Comparison of ENCODE assay signal across 8 mouse cellular contexts in genomic region chr12:35534754-35535236, GRCm38 (mm10). TPM values are rescaled to one million over a fixed set of nuclear protein-coding genes. Genes with fewer than 3 reads are reported as not detected.
DNase-seq lines count a peak whose midpoint lies in the region; ATAC-seq and TF ChIP-seq lines count a peak whose summit lies in the region.

TSS of gene Ahr (minus strand) at chr12:35535038.

- ATAC-seq in intestine, postnatal 0 days: peak; percentile 97

- H3K4me2 ChIP-seq in intestine, postnatal 0 days (replicated peaks; ENCODE audit: low read depth): peak within 1 kb of the TSS; percentile 87

- WGBS in intestine, postnatal 0 days: under 1% methylated on average over 38 of the region's 52 CpGs
- under 1% methylated on average over 49 of the region's 52 CpGs for WGBS in midbrain, embryonic 10.5 days

- no peaks in the 10 kb centered on the region for H3K36me3 ChIP-seq in intestine, postnatal 0 days (ENCODE audit: control insufficient read depth, insufficient read depth)
- no peaks in the 10 kb centered on the region for H3K36me3 ChIP-seq in midbrain, embryonic 10.5 days

- peak within 1 kb of the TSS; percentile 93 for H3K27ac ChIP-seq in intestine, postnatal 0 days (ENCODE audit: low read depth, low read length)
- H3K27ac ChIP-seq in midbrain, embryonic 10.5 days (replicated peaks): peak within 1 kb of the TSS; percentile 76

- H3K4me1 ChIP-seq in intestine, postnatal 0 days (replicated peaks; ENCODE audit: control insufficient read depth, insufficient read depth, low read length): no peaks in the 10 kb centered on the region
- peaks cover 13% of the 10 kb centered on the region for H3K4me1 ChIP-seq in midbrain, embryonic 10.5 days

- H3K4me3 ChIP-seq in intestine, postnatal 0 days (ENCODE audit: low read depth, low read length): peak within 1 kb of the TSS; percentile 80
- peak within 1 kb of the TSS; percentile 82 for H3K4me3 ChIP-seq in midbrain, embryonic 10.5 days

- DNase-seq in adrenal gland, adult 2 months: peak; percentile 93
- DNase-seq in embryo, embryonic 10.5 days (ENCODE audit: low spot score): peak; percentile 85
- DNase-seq in gastrocnemius, postnatal 4 days (ENCODE audit: low spot score in 2 of 2): peak; percentile 46 to 75
- DNase-seq in left cerebral cortex, postnatal 36 days (ENCODE audit: low spot score in 2 of 2): peak; percentile 84 to 88
- peak; percentile 88 for DNase-seq in midbrain, embryonic 10.5 days (ENCODE audit: low spot score)
- peak; percentile 79 to 82 for DNase-seq in right cerebral cortex, postnatal 36 days (ENCODE audit: low spot score in 2 of 2)
- peak; percentile 82 to 88 for DNase-seq in urinary bladder, postnatal 4 days (ENCODE audit: low spot score in 2 of 2)

- H3K9ac ChIP-seq in intestine, postnatal 0 days (ENCODE audit: low read depth, low read length): peak within 1 kb of the TSS; percentile 73

- H3K27me3 ChIP-seq in intestine, postnatal 0 days (replicated peaks; ENCODE audit: control insufficient read depth, insufficient read depth, low read length): no peaks in the 10 kb centered on the region
- peaks cover 23% of the 10 kb centered on the region for H3K27me3 ChIP-seq in midbrain, embryonic 10.5 days (ENCODE audit: low read depth, poor library complexity, severe bottlenecking)

- no peak for TF ChIP-seq CTCF in intestine, postnatal 0 days (IDR thresholded peaks at IDR 0.05; ENCODE audit: low read depth)

- intact Hi-C loops in left cerebral cortex, postnatal 36 days (cut with DNase I): loop anchor here (5.0 kb wide), 1 partner anchor 222 kb away; no protein-coding TSS in a partner anchor

- no peaks in the 10 kb centered on the region for H3K9me3 ChIP-seq in intestine, postnatal 0 days (ENCODE audit: control insufficient read depth)
- no peaks in the 10 kb centered on the region for H3K9me3 ChIP-seq in midbrain, embryonic 10.5 days (replicated peaks)

RNA-seq across cellular contexts. Expression of gene Ahr, which starts in this region (rescaled TPM):
- 1 to 10 TPM; 2.4 to 4.3 TPM for total RNA-seq in adrenal gland, adult 2 months (2021)
- polyA plus RNA-seq in adrenal gland, adult 2 months (2012; rRNA removed): 1.6 TPM in 2 replicates
- total RNA-seq in gastrocnemius, postnatal 4 days (2021): 1 to 10 TPM; 7.4 to 8.0 TPM
- polyA plus RNA-seq in intestine, postnatal 0 days (2015; fragmentation: Nextera tagmentation; extraction: Ambion mirVana): 4.6 and 4.7 TPM in 2 replicates
- total RNA-seq in left cerebral cortex, postnatal 36 days (2021): 10 to 100 TPM in 1 of 2 experiments, 1 to 10 TPM in 1; 8.8 to 10.6 TPM
- polyA plus RNA-seq in midbrain, embryonic 10.5 days (2016; fragmentation: Nextera tagmentation; extraction: Ambion mirVana): 1.4 and 1.6 TPM in 2 replicates

Comparison
In these comparisons a context has a peak if more than half of its experiments do, and no peak if none do; other contexts are left out.
1. Peak in every context shown above with its lines: DNase-seq, ATAC-seq, H3K4me3 ChIP-seq and H3K27ac ChIP-seq.